Mouse (Mus musculus) erythroblast, embryonic 14.5 days (primary cell): Measurements from ENCODE around the gene Dnah8.

Source experiments
- GATA1 ChIP-seq: IDR thresholded peaks from 2 replicates; pipeline ENCODE4 v1.6.1; 2012; ENCODE audit warnings: low read length, inconsistent platforms, mixed read lengths
- TAL1 ChIP-seq: IDR thresholded peaks from 3 replicates; pipeline ENCODE4 v1.6.1; 2012; ENCODE audit warnings: low read length, inconsistent platforms, mixed read lengths

- TF ChIP-seq TAL1 (no peak), GATA1 (no peak)
Observed at GRCm38 (mm10) chr17:30583258-30584001, 40.7 kb upstream of the Dnah8 start.
